Mouse (Mus musculus): Measurements from ENCODE around the gene Ifitm2.
"Not testable (repeated sequence)": the region's sequence is repeated elsewhere in the genome, so short reads cannot be mapped to it uniquely, and the experiment has no call there.

The Ifitm2 gene

DNA sequence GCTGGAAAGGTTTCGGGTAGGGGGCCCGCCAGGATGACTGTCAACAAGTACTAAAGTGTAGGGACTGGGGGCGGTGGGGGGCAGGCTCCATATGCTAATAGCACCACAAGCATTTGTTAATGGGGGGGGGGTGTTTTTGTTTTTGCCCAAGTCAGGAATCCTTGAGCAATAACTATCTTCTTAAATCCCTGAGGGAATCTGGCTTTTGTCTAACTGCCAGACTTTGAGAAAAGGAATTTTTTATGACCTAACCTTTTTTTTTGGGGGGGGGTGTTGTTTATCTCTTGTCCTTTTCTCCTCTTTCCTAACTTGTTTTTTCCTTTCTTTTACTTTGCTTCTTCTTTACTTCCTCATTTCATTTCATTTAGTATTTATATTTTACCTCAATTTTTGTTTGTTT is 19.7 kb upstream of the Ifitm2 start:
- no peaks in the 10 kb centered on the region for H3K27me3 ChIP-seq (ENCODE audit: control insufficient read depth, insufficient read depth, low read length, poor library complexity, severe bottlenecking)
- DNase-seq (ENCODE audit: low read depth, low spot score), result no peak
- no peaks in the 10 kb centered on the region for H3K36me3 ChIP-seq (ENCODE audit: control insufficient read depth, insufficient read depth, low read length, poor library complexity, severe bottlenecking)

DNA sequence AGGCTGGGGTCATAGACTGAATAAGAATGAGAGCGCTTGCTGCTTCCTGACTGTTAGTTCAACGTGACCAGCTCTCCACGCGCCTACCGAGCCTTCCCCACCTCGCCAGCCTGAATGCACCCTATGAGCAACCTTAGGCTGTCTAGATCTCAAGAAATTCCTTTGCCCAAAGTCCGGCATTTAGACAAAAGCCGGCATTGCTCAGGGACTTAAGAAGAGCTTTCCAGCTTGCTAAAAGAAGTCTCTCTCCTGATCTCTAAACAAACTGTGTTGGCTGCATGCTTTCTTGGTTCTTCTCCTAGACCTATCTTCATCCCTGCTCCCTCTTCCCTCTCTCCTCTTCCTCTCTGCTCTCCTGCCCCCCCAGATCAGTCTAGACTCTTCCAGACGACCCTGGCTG is 19.2 kb upstream of the Ifitm2 start:
- DNase-seq (ENCODE audit: low read depth, low spot score), result no peak
- no peaks in the 10 kb centered on the region for H3K36me3 ChIP-seq (ENCODE audit: control insufficient read depth, insufficient read depth, low read length, poor library complexity, severe bottlenecking)
- H3K27me3 ChIP-seq (ENCODE audit: control insufficient read depth, insufficient read depth, low read length, poor library complexity, severe bottlenecking), result no peaks in the 10 kb centered on the region

DNA sequence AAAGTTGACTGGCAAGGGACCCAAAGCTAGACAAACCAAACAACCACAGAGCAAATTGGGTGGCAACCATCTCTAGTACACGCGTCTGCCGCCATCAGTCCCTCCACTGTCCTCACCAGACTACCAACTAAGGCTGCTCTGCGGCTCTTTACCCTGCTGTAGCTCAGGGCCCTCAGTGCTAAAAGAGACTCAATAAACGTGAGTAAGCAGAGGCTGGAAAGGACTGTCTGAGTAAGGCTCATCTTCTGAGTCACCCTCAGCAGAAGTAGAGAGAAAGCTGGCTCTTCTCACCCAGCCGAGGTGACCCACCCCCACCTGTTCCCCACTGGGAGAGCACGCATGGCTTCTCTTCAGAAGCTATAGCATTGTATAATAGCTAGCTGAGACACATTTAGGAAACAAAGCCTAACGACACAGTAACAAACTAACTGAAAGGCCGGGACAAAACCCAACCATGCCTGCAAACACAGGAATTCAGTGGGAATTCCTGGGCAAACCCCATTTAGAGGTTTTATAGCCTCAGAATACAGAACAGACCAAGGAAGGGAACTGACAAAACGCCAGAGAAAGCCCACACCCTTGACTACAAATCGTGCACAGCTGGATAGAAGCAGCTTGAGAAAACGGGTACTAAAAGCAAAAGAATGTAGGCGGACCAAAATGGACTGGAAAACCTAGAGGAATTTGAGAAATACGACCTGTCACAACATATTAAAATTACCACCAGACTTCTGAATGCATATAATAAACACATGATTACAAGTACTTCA is 17.8 kb upstream of the Ifitm2 start:
- Histone ChIP-seq H3K27me3 (ENCODE audit: control insufficient read depth, insufficient read depth, low read length, poor library complexity, severe bottlenecking) (no peaks in the 10 kb centered on the region), H3K36me3 (ENCODE audit: control insufficient read depth, insufficient read depth, low read length, poor library complexity, severe bottlenecking) (no peaks in the 10 kb centered on the region)
- DNase-seq (ENCODE audit: low read depth, low spot score), result no peak

DNA sequence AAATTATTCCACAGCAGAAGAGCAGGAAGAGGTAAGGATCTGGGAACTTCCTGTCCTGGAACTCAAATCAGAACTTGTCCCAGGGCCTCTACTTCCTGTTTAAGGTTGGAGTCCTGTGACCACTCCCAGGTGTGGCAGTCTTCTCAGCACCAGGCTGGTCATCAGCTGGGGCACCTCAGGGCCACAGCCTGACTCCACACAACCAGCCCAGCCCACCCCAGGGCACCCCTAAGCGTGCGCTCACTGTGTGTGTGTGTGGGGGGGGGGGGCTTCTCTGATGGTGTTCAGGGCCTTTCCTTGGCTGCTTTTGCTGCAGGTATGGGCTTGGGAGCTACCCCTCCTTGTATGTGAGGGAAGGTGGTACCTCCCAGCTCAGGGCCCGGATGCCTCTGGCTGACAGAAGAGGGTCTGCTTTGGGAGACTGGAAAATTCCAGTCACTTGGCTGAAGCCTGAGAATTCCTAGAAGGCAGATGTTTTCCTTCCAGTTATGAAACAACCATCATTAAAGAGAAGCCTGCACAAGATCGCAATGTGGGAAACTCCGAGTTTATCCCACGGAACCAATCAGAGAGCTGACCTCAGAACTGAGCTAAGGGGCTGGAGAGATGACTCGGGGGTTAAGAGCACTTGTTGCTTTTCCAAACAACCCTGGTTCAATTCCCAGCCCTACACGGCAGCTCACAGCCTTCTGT is 15.8 kb upstream of the Ifitm2 start:
- H3K27me3 ChIP-seq (ENCODE audit: control insufficient read depth, insufficient read depth, low read length, poor library complexity, severe bottlenecking), result no peaks in the 10 kb centered on the region
- H3K36me3 ChIP-seq (ENCODE audit: control insufficient read depth, insufficient read depth, low read length, poor library complexity, severe bottlenecking), result no peaks in the 10 kb centered on the region
- no peak for DNase-seq (ENCODE audit: low read depth, low spot score)

DNA sequence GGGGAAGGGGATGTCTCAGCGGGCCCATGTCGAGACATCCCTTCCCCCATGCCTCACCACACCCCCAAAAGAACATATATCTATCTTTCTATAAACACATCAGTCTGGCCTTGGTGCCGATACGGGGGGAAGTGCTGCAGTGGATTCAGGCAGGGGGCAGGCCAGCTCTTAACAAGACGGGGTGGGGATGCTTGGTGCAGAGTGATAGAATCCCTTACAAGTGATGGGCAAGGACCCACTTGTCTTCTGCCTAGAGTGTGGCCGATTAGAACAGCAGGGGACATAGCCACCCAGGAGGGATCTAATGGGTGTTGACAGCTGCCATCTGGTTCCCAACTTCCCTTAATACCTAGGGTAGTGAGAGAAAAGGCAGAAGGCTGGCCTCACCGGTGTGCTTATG is 15.1 kb upstream of the Ifitm2 start:
- no peak for DNase-seq (ENCODE audit: low read depth, low spot score)
- Histone ChIP-seq H3K27me3 (ENCODE audit: control insufficient read depth, insufficient read depth, low read length, poor library complexity, severe bottlenecking) (no peaks in the 10 kb centered on the region), H3K36me3 (ENCODE audit: control insufficient read depth, insufficient read depth, low read length, poor library complexity, severe bottlenecking) (no peaks in the 10 kb centered on the region)

DNA sequence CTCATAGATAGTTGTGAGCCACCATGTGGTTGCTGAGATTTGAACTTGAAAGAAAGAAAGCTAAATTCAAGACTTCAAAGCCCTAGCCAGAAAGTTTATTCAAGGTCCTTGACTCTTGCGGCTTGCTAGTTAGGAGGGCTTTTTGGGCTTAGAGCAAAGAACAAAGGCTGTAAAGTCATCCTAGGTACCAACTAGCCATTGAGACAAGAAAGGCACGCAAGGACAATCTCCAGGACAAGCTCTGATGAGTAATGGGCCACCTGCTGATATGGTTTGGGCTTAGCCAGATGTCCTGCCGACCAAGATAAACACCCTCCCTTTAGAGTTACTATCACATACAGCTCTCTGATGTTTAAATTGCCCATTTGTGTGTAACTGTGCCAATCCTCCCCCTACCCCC is 12.9 kb upstream of the Ifitm2 start:
- H3K36me3 ChIP-seq (ENCODE audit: control insufficient read depth, insufficient read depth, low read length, poor library complexity, severe bottlenecking); H3K27me3 ChIP-seq (ENCODE audit: control insufficient read depth, insufficient read depth, low read length, poor library complexity, severe bottlenecking); DNase-seq (ENCODE audit: low read depth, low spot score): not testable (repeated sequence)

DNA sequence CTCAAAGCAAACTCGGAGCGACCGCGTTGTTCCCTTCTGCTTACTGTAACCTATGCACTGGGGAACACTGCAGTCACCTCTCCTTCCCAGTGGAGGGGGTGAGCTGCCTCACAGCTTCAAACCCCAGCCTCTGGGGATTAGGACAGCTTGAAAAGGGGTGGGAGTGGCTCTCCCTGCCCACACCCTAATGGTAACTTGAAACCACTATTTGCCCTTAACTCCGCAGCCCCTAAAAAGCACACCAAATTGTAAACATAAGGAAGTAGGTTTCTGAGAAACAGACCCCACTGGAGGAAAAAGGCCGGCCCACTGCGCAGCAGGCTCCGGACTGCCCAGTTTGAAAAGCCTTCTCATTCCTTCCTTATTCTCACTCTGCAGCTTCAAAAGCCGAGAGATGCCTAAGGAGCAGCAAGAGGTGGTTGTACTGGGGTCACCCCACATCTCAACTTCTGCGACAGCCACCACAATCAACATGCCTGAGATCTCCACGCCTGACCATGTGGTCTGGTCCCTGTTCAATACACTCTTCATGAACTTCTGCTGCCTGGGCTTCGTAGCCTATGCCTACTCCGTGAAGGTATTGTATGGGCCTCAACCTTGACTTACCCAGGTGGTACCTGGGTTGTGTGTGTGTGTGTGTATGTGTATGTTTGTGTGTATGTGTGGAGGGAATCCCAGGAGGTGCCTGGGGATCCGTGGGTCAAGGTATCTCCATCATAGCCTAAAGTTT is 12.2 kb upstream of the Ifitm2 start:
- Histone ChIP-seq H3K27me3 (ENCODE audit: control insufficient read depth, insufficient read depth, low read length, poor library complexity, severe bottlenecking) (no peaks in the 10 kb centered on the region), H3K36me3 (ENCODE audit: control insufficient read depth, insufficient read depth, low read length, poor library complexity, severe bottlenecking) (no peaks in the 10 kb centered on the region)
- DNase-seq (ENCODE audit: low read depth, low spot score), result no peak

DNA sequence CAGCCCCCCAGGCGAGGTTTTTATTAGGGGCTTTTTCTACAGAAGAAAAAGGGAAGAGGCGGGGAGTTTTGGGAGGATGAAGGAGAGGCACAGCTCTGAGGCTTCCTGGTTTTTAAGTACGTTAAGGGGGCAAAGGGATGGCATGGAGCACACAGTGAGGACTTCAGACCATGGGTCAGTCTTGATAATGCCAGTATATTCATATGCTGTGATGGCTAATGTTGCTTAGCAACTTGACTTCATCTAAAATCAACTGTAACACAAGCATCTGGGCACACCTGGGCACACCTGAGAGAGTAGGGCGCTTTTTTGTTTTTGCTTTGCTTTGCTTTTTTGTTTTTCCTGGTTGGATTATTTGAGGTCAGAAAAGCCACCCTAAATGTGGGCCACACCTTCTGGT is 11.1 kb upstream of the Ifitm2 start, which contains the start of gene Ifitm1:
Gene Ifitm1 (plus strand): TSS at position 301 of the 400 bp plus-strand sequence.
- H3K27me3 ChIP-seq (ENCODE audit: control insufficient read depth, insufficient read depth, low read length, poor library complexity, severe bottlenecking), result no peaks in the 10 kb centered on the region
- DNase-seq (ENCODE audit: low read depth, low spot score), result no peak
- no peaks in the 10 kb centered on the region for H3K36me3 ChIP-seq (ENCODE audit: control insufficient read depth, insufficient read depth, low read length, poor library complexity, severe bottlenecking)

DNA sequence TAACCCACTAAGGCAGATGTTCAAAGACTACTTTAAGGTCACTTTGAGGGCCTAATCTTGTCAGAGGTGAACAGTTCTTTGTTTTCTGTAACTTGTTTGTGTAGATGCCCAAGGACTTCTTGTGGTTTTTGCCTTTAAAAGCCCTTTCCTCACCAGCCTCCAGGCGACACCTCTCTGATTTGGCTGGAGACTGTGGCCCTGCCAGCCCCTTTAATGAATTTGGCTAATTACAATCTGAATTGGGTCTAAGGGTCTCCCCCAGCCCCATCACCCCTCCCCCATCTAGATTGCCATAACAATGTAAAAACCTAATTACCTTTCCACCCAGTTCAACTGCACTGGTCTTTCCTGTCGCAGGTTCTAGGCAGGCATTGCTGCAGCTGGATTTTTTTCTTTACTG is 6.9 kb upstream of the Ifitm2 start:
- no peak for DNase-seq (ENCODE audit: low read depth, low spot score)
- Histone ChIP-seq H3K27me3 (ENCODE audit: control insufficient read depth, insufficient read depth, low read length, poor library complexity, severe bottlenecking) (no peaks in the 10 kb centered on the region), H3K36me3 (ENCODE audit: control insufficient read depth, insufficient read depth, low read length, poor library complexity, severe bottlenecking) (no peaks in the 10 kb centered on the region)

DNA sequence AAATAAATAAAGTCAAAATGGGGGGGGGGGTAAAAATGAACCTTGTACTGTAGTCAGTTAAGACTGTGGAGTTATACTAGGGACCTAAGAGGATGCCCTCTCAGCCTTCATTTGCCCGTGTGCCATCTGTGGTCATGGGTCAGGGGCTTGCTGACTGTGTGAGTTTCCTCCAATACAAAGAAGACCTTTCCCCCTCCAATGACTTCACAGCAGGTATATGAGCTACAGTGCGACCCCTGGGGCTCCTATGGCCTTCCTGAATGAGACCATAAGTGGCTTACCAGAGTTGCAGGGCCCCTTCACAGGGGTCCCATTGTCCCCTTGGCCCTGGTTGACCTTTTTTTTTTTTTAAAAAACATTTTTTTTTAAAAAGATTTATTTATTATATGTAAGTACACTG is 5.6 kb upstream of the Ifitm2 start:
- Histone ChIP-seq H3K27me3 (ENCODE audit: control insufficient read depth, insufficient read depth, low read length, poor library complexity, severe bottlenecking) (no peaks in the 10 kb centered on the region), H3K36me3 (ENCODE audit: control insufficient read depth, insufficient read depth, low read length, poor library complexity, severe bottlenecking) (no peaks in the 10 kb centered on the region)
- DNase-seq (ENCODE audit: low read depth, low spot score), result no peak

DNA sequence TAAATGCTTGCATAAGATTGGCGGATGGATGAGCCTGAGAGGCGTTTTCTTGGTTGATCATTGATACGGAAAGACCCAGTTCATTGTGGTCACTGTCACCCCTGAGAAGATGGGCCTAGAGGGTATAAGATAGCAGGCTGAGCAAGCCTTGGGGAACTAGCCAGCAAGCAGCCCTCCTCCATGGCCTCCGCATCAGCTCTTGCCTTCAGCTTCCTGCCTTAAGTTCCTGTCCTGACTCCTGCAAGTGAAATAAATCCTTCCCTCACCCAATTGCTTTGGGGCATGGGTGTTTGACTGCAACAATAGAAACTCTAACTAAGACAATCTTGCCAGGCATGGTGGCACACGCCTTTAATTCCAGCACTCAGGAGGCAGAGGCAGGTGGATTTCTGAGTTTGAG is 4.2 kb upstream of the Ifitm2 start:
- DNase-seq (ENCODE audit: low read depth, low spot score), result no peak
- no peaks in the 10 kb centered on the region for H3K27me3 ChIP-seq (ENCODE audit: control insufficient read depth, insufficient read depth, low read length, poor library complexity, severe bottlenecking)
- no peaks in the 10 kb centered on the region for H3K36me3 ChIP-seq (ENCODE audit: control insufficient read depth, insufficient read depth, low read length, poor library complexity, severe bottlenecking)

DNA sequence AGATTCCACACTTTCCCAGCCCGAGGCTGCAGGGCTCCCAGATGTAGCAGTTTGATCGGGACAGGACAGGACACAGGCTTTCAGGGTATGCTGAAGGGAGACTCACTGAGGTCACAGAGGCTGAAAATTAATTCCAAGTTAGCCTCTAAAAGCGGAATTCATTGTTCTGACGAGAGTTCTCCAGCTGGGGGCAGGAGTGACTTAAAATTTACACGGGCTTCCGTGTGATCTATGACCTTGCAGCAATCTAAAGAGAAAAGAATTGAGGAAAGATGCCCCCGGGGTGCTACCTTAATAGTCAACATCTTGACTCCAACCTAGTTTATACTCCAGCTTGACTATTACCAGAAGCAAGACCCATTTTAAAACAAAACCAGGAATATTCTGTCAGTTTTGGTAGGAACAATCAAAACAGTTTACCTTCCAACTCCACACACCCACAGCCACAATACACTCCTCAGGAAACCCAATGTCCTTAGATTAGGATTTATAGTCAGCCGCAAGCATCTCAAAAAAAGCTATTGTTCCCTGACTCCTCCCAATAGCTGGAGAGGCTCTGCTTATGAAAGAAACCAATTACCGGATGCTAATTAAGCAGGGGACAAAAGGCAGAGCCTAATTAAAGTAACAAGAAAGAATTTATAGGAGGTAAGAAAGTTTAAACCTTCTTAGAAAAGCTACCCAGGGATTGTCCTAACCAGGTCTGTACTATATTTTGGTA is 3.6 kb upstream of the Ifitm2 start:
- DNase-seq (ENCODE audit: low read depth, low spot score), result peak; percentile 64
- no peaks in the 10 kb centered on the region for H3K27me3 ChIP-seq (ENCODE audit: control insufficient read depth, insufficient read depth, low read length, poor library complexity, severe bottlenecking)
- H3K36me3 ChIP-seq (ENCODE audit: control insufficient read depth, insufficient read depth, low read length, poor library complexity, severe bottlenecking), result no peaks in the 10 kb centered on the region

DNA sequence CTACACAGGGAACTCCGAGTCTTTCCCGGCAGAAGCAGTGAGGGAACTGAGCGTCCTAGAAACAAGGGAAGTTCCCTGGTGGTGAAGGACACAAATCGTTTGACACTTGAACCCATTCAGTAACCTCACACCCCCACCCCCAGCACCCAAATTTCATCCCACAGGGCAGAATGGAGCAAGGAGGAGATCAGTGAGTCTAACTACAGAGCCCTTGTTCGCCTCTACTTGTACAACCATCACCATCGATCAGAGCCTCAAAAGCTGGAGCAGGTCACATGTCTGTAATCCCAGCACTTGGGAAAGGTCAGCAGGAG is 726 bp upstream of the Ifitm2 start:
- H3K27me3 ChIP-seq (ENCODE audit: control insufficient read depth, insufficient read depth, low read length, poor library complexity, severe bottlenecking), result no peaks in the 10 kb centered on the region
- no peaks in the 10 kb centered on the region for H3K36me3 ChIP-seq (ENCODE audit: control insufficient read depth, insufficient read depth, low read length, poor library complexity, severe bottlenecking)
- DNase-seq (ENCODE audit: low read depth, low spot score), result no peak

DNA sequence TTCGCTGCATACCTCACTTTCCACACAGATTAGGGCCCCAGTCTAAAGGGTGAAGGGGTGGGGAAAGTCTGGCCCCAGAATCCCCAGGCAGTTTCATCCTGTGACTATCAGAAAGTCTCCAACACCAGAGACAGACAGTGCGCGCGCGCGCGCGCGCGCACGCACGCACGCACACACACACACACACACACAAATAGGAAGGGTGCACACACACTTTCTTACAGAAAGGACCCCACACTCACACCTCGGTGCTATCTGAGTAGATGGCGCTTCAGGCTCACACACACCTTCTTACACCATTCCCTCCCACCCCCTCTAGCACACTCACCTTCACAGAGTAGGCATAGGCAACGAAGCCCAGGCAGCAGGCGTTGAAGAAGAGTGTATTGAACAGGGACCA is 445 bp downstream of the Ifitm2 start:
- no peak for DNase-seq (ENCODE audit: low read depth, low spot score)
- Histone ChIP-seq H3K36me3 (ENCODE audit: control insufficient read depth, insufficient read depth, low read length, poor library complexity, severe bottlenecking) (no peaks in the 10 kb centered on the region), H3K27me3 (ENCODE audit: control insufficient read depth, insufficient read depth, low read length, poor library complexity, severe bottlenecking) (no peaks in the 10 kb centered on the region)

DNA sequence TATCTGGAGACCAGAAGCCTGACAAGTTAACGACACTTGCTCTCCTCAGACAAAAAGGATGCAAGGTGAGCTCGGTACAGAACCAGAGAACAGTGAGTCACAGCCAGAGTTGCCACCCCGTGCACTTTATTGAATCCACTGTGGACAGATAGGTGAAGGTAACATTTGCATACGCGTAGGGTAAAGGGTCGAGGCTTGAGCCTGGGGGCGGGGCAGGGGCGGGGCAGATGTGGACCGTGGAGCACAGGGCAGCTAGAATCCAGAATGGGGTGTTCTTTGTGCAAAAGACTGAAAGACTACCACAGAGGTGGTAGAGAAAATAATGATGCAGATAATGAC is 1.1 kb downstream of the Ifitm2 start:
- Histone ChIP-seq H3K27me3 (ENCODE audit: control insufficient read depth, insufficient read depth, low read length, poor library complexity, severe bottlenecking) (no peaks in the 10 kb centered on the region), H3K36me3 (ENCODE audit: control insufficient read depth, insufficient read depth, low read length, poor library complexity, severe bottlenecking) (no peaks in the 10 kb centered on the region)
- peak; percentile 32 for DNase-seq (ENCODE audit: low read depth, low spot score)
